Mouse (Mus musculus) erythroblast, adult 5-6 weeks (primary cell): ENCODE measurements around the gene Eps8l1. TPM values are rescaled to one million over a fixed set of nuclear protein-coding genes. Genes with fewer than 3 reads are reported as not detected.

ENCODE experiments used
- total RNA-seq, 2 experiments: library from RNA; stranded (forward) in 1 of 2; stranded (reverse) in 1 of 2; fragments of 150-400 nt in 1 of 2; fragments of 200-764, 138-1000 nt in 1 of 2; gene quantifications; 2 replicates each; pipeline versions ENCODE4 v1.2.3 to v1.2.4; 2015 to 2017; ENCODE audit warnings: low replicate concordance in 2 of 2

Eps8l1 gene
- total RNA-seq, 2 experiments from 2014 or later = 19.4 to 36.6 TPM

Other genes starting within 250 kb of the Eps8l1 start
- gene Lilra5, start 222.9 kb upstream of the Eps8l1 start, total RNA-seq (2015; ENCODE audit: low replicate concordance) = 1.5 and 1.7 TPM in 2 replicates
- gene Lilra5, start 222.9 kb upstream of the Eps8l1 start, total RNA-seq (2017; ENCODE audit: low replicate concordance) = 1.1 TPM in 1 of 2 replicates, not detected in the other
- gene Ncr1, start 123.0 kb upstream of the Eps8l1 start, total RNA-seq (2015; ENCODE audit: low replicate concordance) = 3.8 and 4.0 TPM in 2 replicates
- gene Ncr1, start 123.0 kb upstream of the Eps8l1 start, total RNA-seq (2017; ENCODE audit: low replicate concordance) = 0.85 and 1.3 TPM in 2 replicates
- not detected in 2 replicates for gene Gp6, start 62.9 kb upstream of the Eps8l1 start, total RNA-seq (2015; ENCODE audit: low replicate concordance)
- gene Gp6, start 62.9 kb upstream of the Eps8l1 start, total RNA-seq (2017; ENCODE audit: low replicate concordance) = 0.09 and 0.56 TPM in 2 replicates
- 0.77 and 3.6 TPM in 2 replicates for gene Rdh13, start 15.0 kb upstream of the Eps8l1 start, total RNA-seq (2015; ENCODE audit: low replicate concordance)
- 2.6 and 3.5 TPM in 2 replicates for gene Rdh13, start 15.0 kb upstream of the Eps8l1 start, total RNA-seq (2017; ENCODE audit: low replicate concordance)
- 37.2 and 45.3 TPM in 2 replicates for gene Ppp1r12c, start 41.0 kb downstream of the Eps8l1 start, total RNA-seq (2015; ENCODE audit: low replicate concordance)
- 41.3 and 52.0 TPM in 2 replicates for gene Ppp1r12c, start 41.0 kb downstream of the Eps8l1 start, total RNA-seq (2017; ENCODE audit: low replicate concordance)
- gene Tnnt1, start 55.7 kb downstream of the Eps8l1 start, total RNA-seq (2015; ENCODE audit: low replicate concordance) = 1.3 TPM in 1 of 2 replicates, not detected in the other
- 3.8 and 7.2 TPM in 2 replicates for gene Tnnt1, start 55.7 kb downstream of the Eps8l1 start, total RNA-seq (2017; ENCODE audit: low replicate concordance)
- not detected in 2 replicates for gene Tnni3, start 63.6 kb downstream of the Eps8l1 start, total RNA-seq (2015; ENCODE audit: low replicate concordance)
- gene Tnni3, start 63.6 kb downstream of the Eps8l1 start, total RNA-seq (2017; ENCODE audit: low replicate concordance) = not detected in 2 replicates
- 1.2 TPM in 1 of 2 replicates, not detected in the other for gene Dnaaf3, start 71.8 kb downstream of the Eps8l1 start, total RNA-seq (2015; ENCODE audit: low replicate concordance)
- 0.28 TPM in 1 of 2 replicates, not detected in the other for gene Dnaaf3, start 71.8 kb downstream of the Eps8l1 start, total RNA-seq (2017; ENCODE audit: low replicate concordance)
- 1.7 TPM in 1 of 2 replicates, not detected in the other for gene Syt5, start 86.9 kb downstream of the Eps8l1 start, total RNA-seq (2015; ENCODE audit: low replicate concordance)
- gene Syt5, start 86.9 kb downstream of the Eps8l1 start, total RNA-seq (2017; ENCODE audit: low replicate concordance) = not detected in 2 replicates
- 0.96 TPM in 1 of 2 replicates, not detected in the other for gene Ptprh, start 143.4 kb downstream of the Eps8l1 start, total RNA-seq (2015; ENCODE audit: low replicate concordance)
- gene Ptprh, start 143.4 kb downstream of the Eps8l1 start, total RNA-seq (2017; ENCODE audit: low replicate concordance) = 1.4 and 1.7 TPM in 2 replicates
- 37.3 and 72.3 TPM in 2 replicates for gene Tmem86b, start 170.7 kb downstream of the Eps8l1 start, total RNA-seq (2015; ENCODE audit: low replicate concordance)
- 53.4 and 88.6 TPM in 2 replicates for gene Tmem86b, start 170.7 kb downstream of the Eps8l1 start, total RNA-seq (2017; ENCODE audit: low replicate concordance)
- gene Ppp6r1, start 198.3 kb downstream of the Eps8l1 start, total RNA-seq (2015; ENCODE audit: low replicate concordance) = 31.6 and 45.3 TPM in 2 replicates
- 37.3 and 47.0 TPM in 2 replicates for gene Ppp6r1, start 198.3 kb downstream of the Eps8l1 start, total RNA-seq (2017; ENCODE audit: low replicate concordance)
- gene Hspbp1, start 224.4 kb downstream of the Eps8l1 start, total RNA-seq (2015; ENCODE audit: low replicate concordance) = 5.0 and 8.3 TPM in 2 replicates
- gene Hspbp1, start 224.4 kb downstream of the Eps8l1 start, total RNA-seq (2017; ENCODE audit: low replicate concordance) = 3.1 and 9.1 TPM in 2 replicates
- not detected in 2 replicates for gene Brsk1, start 229.9 kb downstream of the Eps8l1 start, total RNA-seq (2015; ENCODE audit: low replicate concordance)
- gene Brsk1, start 229.9 kb downstream of the Eps8l1 start, total RNA-seq (2017; ENCODE audit: low replicate concordance) = not detected in 2 replicates